Mouse (Mus musculus): ENCODE data around the gene Sat1. TPM values are rescaled to one million over a fixed set of nuclear protein-coding genes. Genes with fewer than 3 reads are reported as not detected.

Sat1 gene
- polyA plus RNA-seq (2011; ENCODE audit: insufficient read depth, insufficient read length, low read depth, missing spikeins): 87.9 and 90.1 TPM in 2 replicates

GRCm38 (mm10) chrX:155216271-155216670 is at the start of gene Sat1:
TSS of gene Sat1 (minus strand) at chrX:155216449.
- TF ChIP-seq EP300 (IDR thresholded peaks at IDR 0.05; ENCODE audit: insufficient read depth, low read depth, low read length) (no peak), CTCF (IDR thresholded peaks at IDR 0.05; ENCODE audit: low read depth, low read length) (peak; percentile 36), POLR2A (IDR thresholded peaks at IDR 0.05; ENCODE audit: insufficient read depth, low read length) (no peak)
- Histone ChIP-seq H3K36me3 (ENCODE audit: control insufficient read depth, insufficient read depth, low read length, poor library complexity, severe bottlenecking) (peaks cover 3% of the 10 kb centered on the region; the same call in 1 of the 2 replicates), H3K4me3 (ENCODE audit: low read depth, low read length) (peak within 1 kb of the TSS; percentile 70), H3K4me1 (ENCODE audit: control insufficient read depth, insufficient read depth, low read length) (no peaks in the 10 kb centered on the region), H3K27me3 (ENCODE audit: control insufficient read depth, insufficient read depth, low read length, poor library complexity, severe bottlenecking) (no peaks in the 10 kb centered on the region), H3K27ac (ENCODE audit: insufficient read depth, low read length) (no peak within 1 kb of the TSS; the same call in 1 of the 2 replicates), H3K9me3 (replicated peaks; ENCODE audit: control insufficient read depth, insufficient read depth, low read length, poor library complexity, severe bottlenecking) (no peaks in the 10 kb centered on the region), H3K9ac (ENCODE audit: low read depth, poor library complexity, severe bottlenecking) (peak within 1 kb of the TSS; percentile 51)

DNA sequence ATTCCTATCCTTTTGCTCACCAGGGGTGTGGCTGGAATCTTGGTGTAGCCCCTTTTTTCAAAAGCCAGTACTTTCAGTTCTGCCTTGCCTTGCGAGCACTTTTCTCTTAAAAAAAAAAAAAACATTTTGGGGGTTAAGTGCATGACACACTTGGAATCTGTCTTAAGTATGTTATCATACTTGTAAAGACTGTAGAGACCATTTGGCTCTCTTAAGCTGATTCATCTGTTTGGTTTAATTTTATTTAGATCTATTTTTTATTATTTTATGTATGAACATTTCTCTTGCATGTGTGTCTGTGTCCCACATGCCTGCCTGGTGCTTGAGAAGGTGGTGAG is 46.6 kb upstream of the Sat1 start:
- no peaks in the 10 kb centered on the region for H3K27me3 ChIP-seq (ENCODE audit: control insufficient read depth, insufficient read depth, low read length, poor library complexity, severe bottlenecking)
- no peaks in the 10 kb centered on the region; the same call in 1 of the 2 replicates for H3K36me3 ChIP-seq (ENCODE audit: control insufficient read depth, insufficient read depth, low read length, poor library complexity, severe bottlenecking)
- no peaks in the 10 kb centered on the region for H3K4me1 ChIP-seq (ENCODE audit: control insufficient read depth, insufficient read depth, low read length)
- TF ChIP-seq EP300 (IDR thresholded peaks at IDR 0.05; ENCODE audit: insufficient read depth, low read depth, low read length) (no peak), CTCF (IDR thresholded peaks at IDR 0.05; ENCODE audit: low read depth, low read length) (no peak), POLR2A (IDR thresholded peaks at IDR 0.05; ENCODE audit: insufficient read depth, low read length) (no peak)
- peak overlapping the region; percentile 96 for H3K4me3 ChIP-seq (ENCODE audit: low read depth, low read length)
- peak overlapping the region; percentile 47 for H3K9ac ChIP-seq (ENCODE audit: low read depth, poor library complexity, severe bottlenecking)
- H3K27ac ChIP-seq (ENCODE audit: insufficient read depth, low read length): peak overlapping the region; percentile 53
- H3K9me3 ChIP-seq (replicated peaks; ENCODE audit: control insufficient read depth, insufficient read depth, low read length, poor library complexity, severe bottlenecking): no peaks in the 10 kb centered on the region; the same call in 1 of the 2 replicates

GRCm38 (mm10) chrX:155262235-155262914 is 46.1 kb upstream of the Sat1 start, which contains the start of gene Acot9:
TSS of gene Acot9 (plus strand) at chrX:155262443.
- H3K9me3 ChIP-seq (replicated peaks; ENCODE audit: control insufficient read depth, insufficient read depth, low read length, poor library complexity, severe bottlenecking): no peaks in the 10 kb centered on the region; the same call in 1 of the 2 replicates
- H3K27me3 ChIP-seq (ENCODE audit: control insufficient read depth, insufficient read depth, low read length, poor library complexity, severe bottlenecking): no peaks in the 10 kb centered on the region
- H3K4me3 ChIP-seq (ENCODE audit: low read depth, low read length): peak within 1 kb of the TSS; percentile 96
- no peaks in the 10 kb centered on the region for H3K4me1 ChIP-seq (ENCODE audit: control insufficient read depth, insufficient read depth, low read length)
- no peaks in the 10 kb centered on the region; the same call in 1 of the 2 replicates for H3K36me3 ChIP-seq (ENCODE audit: control insufficient read depth, insufficient read depth, low read length, poor library complexity, severe bottlenecking)
- H3K9ac ChIP-seq (ENCODE audit: low read depth, poor library complexity, severe bottlenecking): peak within 1 kb of the TSS; percentile 47
- peak within 1 kb of the TSS; percentile 61 for H3K27ac ChIP-seq (ENCODE audit: insufficient read depth, low read length)
- TF ChIP-seq EP300 (IDR thresholded peaks at IDR 0.05; ENCODE audit: insufficient read depth, low read depth, low read length) (no peak), POLR2A (IDR thresholded peaks at IDR 0.05; ENCODE audit: insufficient read depth, low read length) (peak; percentile 82)

DNA sequence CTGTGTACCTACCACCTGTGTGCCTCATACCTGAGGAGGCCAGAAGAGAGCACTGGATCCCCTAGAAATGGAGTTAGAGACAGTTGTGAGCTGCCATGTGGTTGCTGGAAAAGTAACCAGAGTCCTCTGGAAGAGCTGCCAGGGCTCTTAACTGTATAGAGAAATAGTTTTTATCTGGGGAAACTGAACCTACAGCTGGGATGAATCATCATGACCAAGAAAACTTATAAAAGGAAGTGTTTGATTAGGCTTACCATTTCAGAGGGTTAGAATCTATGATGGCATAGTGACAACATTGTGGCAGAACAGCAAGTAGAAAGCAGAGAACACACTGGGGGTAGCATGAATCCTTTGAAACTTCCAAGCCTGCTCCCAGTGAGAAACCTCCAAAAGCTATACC is 40.6 kb upstream of the Sat1 start:
- Histone ChIP-seq H3K36me3 (ENCODE audit: control insufficient read depth, insufficient read depth, low read length, poor library complexity, severe bottlenecking) (no peaks in the 10 kb centered on the region), H3K4me3 (ENCODE audit: low read depth, low read length) (no peak overlapping the region), H3K9ac (ENCODE audit: low read depth, poor library complexity, severe bottlenecking) (no peak overlapping the region), H3K4me1 (ENCODE audit: control insufficient read depth, insufficient read depth, low read length) (no peaks in the 10 kb centered on the region), H3K27me3 (ENCODE audit: control insufficient read depth, insufficient read depth, low read length, poor library complexity, severe bottlenecking) (no peaks in the 10 kb centered on the region), H3K27ac (ENCODE audit: insufficient read depth, low read length) (no peak overlapping the region), H3K9me3 (replicated peaks; ENCODE audit: control insufficient read depth, insufficient read depth, low read length, poor library complexity, severe bottlenecking) (no peaks in the 10 kb centered on the region)
- TF ChIP-seq POLR2A (IDR thresholded peaks at IDR 0.05; ENCODE audit: insufficient read depth, low read length) (no peak), CTCF (IDR thresholded peaks at IDR 0.05; ENCODE audit: low read depth, low read length) (no peak), EP300 (IDR thresholded peaks at IDR 0.05; ENCODE audit: insufficient read depth, low read depth, low read length) (no peak)

GRCm38 (mm10) chrX:155218277-155218676 is 2.0 kb upstream of the Sat1 start:
- Histone ChIP-seq H3K27ac (ENCODE audit: insufficient read depth, low read length) (no peak overlapping the region), H3K9ac (ENCODE audit: low read depth, poor library complexity, severe bottlenecking) (no peak overlapping the region), H3K27me3 (ENCODE audit: control insufficient read depth, insufficient read depth, low read length, poor library complexity, severe bottlenecking) (no peaks in the 10 kb centered on the region), H3K36me3 (ENCODE audit: control insufficient read depth, insufficient read depth, low read length, poor library complexity, severe bottlenecking) (peaks cover 3% of the 10 kb centered on the region; the same call in 1 of the 2 replicates), H3K4me3 (ENCODE audit: low read depth, low read length) (no peak overlapping the region), H3K4me1 (ENCODE audit: control insufficient read depth, insufficient read depth, low read length) (no peaks in the 10 kb centered on the region), H3K9me3 (replicated peaks; ENCODE audit: control insufficient read depth, insufficient read depth, low read length, poor library complexity, severe bottlenecking) (no peaks in the 10 kb centered on the region)
- no peak for TF ChIP-seq EP300 (IDR thresholded peaks at IDR 0.05; ENCODE audit: insufficient read depth, low read depth, low read length)
- no peak for TF ChIP-seq POLR2A (IDR thresholded peaks at IDR 0.05; ENCODE audit: insufficient read depth, low read length)
- TF ChIP-seq CTCF (IDR thresholded peaks at IDR 0.05; ENCODE audit: low read depth, low read length): no peak

Data from ES-Bruce4 (cell line).